8 mouse cellular contexts compared by ENCODE assay signal in the genomic region with DNA sequence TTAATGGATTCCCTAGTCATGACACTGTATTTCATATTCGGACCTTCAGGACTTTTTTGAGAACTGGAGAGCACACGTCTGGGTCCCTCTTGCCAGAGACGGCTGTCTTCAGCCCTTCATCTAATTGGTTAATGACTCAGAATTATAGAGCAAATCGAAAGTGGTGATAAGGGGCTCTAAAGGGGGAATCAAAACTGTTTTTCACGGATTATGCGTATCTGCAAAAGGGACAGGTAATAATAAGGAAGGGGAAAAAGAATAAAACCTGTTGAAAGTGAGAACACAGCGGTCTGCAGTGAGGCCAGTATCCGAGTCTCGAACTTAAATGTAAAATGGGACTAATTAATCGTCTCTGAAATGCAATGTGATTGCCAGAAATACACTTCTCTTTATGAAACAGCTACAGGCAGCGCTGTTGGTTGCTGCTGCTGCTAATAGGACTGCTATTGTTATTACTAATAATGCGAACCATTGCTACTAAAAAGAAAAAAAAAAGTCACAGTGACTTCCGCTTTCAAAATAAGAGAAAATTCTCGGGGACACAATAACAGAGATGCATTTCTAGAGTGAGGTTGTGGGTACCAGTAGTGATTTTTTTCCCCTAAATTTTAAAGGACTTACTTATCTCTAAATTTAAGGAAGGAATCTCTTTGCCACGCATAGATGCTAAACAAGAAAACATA. TPM values are rescaled to one million over a fixed set of nuclear protein-coding genes. Genes with fewer than 3 reads are reported as not detected.
DNase-seq lines count a peak whose midpoint lies in the region; ATAC-seq and TF ChIP-seq lines count a peak whose summit lies in the region.

No protein-coding gene starts in this region.

- ATAC-seq in liver, embryonic 13.5 days (ENCODE audit: low read depth), result no peak

- no peaks in the 10 kb centered on the region for H3K9me3 ChIP-seq in liver, embryonic 13.5 days (replicated peaks)

- 7% methylated on average over 15 of the region's 15 CpGs for WGBS in cerebellum, adult 2 months
- 9% methylated on average over 15 of the region's 15 CpGs for WGBS in liver, embryonic 13.5 days (ENCODE audit: insufficient replicate concordance)

- no peaks in the 10 kb centered on the region for H3K4me1 ChIP-seq in cerebellum, adult 2 months (ENCODE audit: control insufficient read depth, insufficient read depth, low read length)
- 0 out of 2 replicates have a peak, but pooled peaks cover 7% of the 10 kb centered on the region for H3K4me1 ChIP-seq in liver, embryonic 13.5 days (replicated peaks)

- TF ChIP-seq POLR2A in cerebellum, adult 2 months (IDR thresholded peaks at IDR 0.05; ENCODE audit: borderline replicate concordance, insufficient read depth, low read length), result no peak

- no peak for DNase-seq in cerebellum, adult 2 months
- DNase-seq in cerebellum, adult 11 months, result no peak
- DNase-seq in thymus, postnatal 0 days (ENCODE audit: low spot score), result peak; percentile 7
- no peak for DNase-seq in thymus, postnatal 14 days
- DNase-seq in liver, embryonic 13.5 days, result no peak
- no peak for DNase-seq in left cerebral cortex, adult 11 months (ENCODE audit: low spot score)
- no peak for DNase-seq in layer of hippocampus, postnatal 14 days (ENCODE audit: low spot score in 2 of 2)
- DNase-seq in spleen, postnatal 36 days (ENCODE audit: low spot score in 2 of 2), result no peak

- H3K27ac ChIP-seq in cerebellum, adult 2 months (ENCODE audit: insufficient read depth, low read length), result no peak overlapping the region
- H3K27ac ChIP-seq in liver, embryonic 13.5 days, result no peak overlapping the region

- TF ChIP-seq CTCF in cerebellum, adult 2 months (IDR thresholded peaks at IDR 0.05; ENCODE audit: borderline replicate concordance, insufficient read depth, low read depth, low read length), result no peak

- H3K4me3 ChIP-seq in cerebellum, adult 2 months (replicated peaks; ENCODE audit: insufficient read depth, low read depth, low read length), result peak overlapping the region; percentile 91
- H3K4me3 ChIP-seq in liver, embryonic 13.5 days (replicated peaks), result peak overlapping the region; percentile 71

- H3K4me2 ChIP-seq in liver, embryonic 13.5 days, result peak overlapping the region; percentile 95

- no peaks in the 10 kb centered on the region for H3K36me3 ChIP-seq in liver, embryonic 13.5 days

- H3K9ac ChIP-seq in liver, embryonic 13.5 days, result peak overlapping the region; percentile 37; the same call in 1 of the 2 replicates

- H3K27me3 ChIP-seq in cerebellum, adult 2 months (ENCODE audit: control insufficient read depth, insufficient read depth, low read length), result no peaks in the 10 kb centered on the region
- no peaks in the 10 kb centered on the region for H3K27me3 ChIP-seq in liver, embryonic 13.5 days

RNA-seq across cellular contexts. Expression of gene Rbm11, which starts 1.0 kb away (rescaled TPM):
- polyA plus RNA-seq in cerebellum, adult 2 months (2012; rRNA removed), result 3.3 and 3.6 TPM in 2 replicates
- polyA plus RNA-seq in thymus, postnatal 0 days (2015; fragmentation: Nextera tagmentation; extraction: Ambion mirVana), result 0.15 and 0.25 TPM in 2 replicates
- 0.10 TPM in 1 of 2 replicates, not detected in the other for polyA plus RNA-seq in liver, embryonic 13.5 days (2015; fragmentation: Nextera tagmentation; extraction: Ambion mirVana)
- 1 to 10 TPM; 6.0 to 7.0 TPM for total RNA-seq in layer of hippocampus, postnatal 14 days (2021)

RNA-seq across cellular contexts. Expression of gene Lipi, which starts 7.8 kb away (rescaled TPM):
- not detected in 2 replicates for polyA plus RNA-seq in cerebellum, adult 2 months (2012; rRNA removed)
- not detected in 2 replicates for polyA plus RNA-seq in thymus, postnatal 0 days (2015; fragmentation: Nextera tagmentation; extraction: Ambion mirVana)
- polyA plus RNA-seq in liver, embryonic 13.5 days (2015; fragmentation: Nextera tagmentation; extraction: Ambion mirVana), result not detected in 2 replicates
- under 1 TPM; 0.19 to 0.39 TPM for total RNA-seq in layer of hippocampus, postnatal 14 days (2021)
